In genomic region chr3:25657074-25657473, GRCm38 (mm10) we compare ENCODE assay signal across 12 mouse cellular contexts.
A peak's percentile ranks its signal among the peaks of the same experiment; 100 is the strongest.
DNase-seq lines count a peak whose midpoint lies in the region; TF ChIP-seq lines count a peak whose summit lies in the region.
"Had no signal": no experiment of that assay in that cellular context is flagged by ENCODE, and none has a peak within 500 bp of the region (broad histone marks: within the 10 kb centered on the region; RNA-seq: fewer than 3 reads in every experiment).

No protein-coding gene starts in this region.

- WGBS in lung, adult 2 months = 88% methylated on average over 11 of the region's 11 CpGs

- TF ChIP-seq POLR2A in lung, adult 2 months (IDR thresholded peaks at IDR 0.05; ENCODE audit: borderline replicate concordance, extremely low read depth, low read depth, low read length) = no peak

- TF ChIP-seq CTCF in lung, adult 2 months (IDR thresholded peaks at IDR 0.05; ENCODE audit: insufficient read depth, low read length) = no peak

- peak; percentile 59 for DNase-seq in layer of hippocampus, adult 11-12 months (ENCODE audit: low spot score)
- no peak for DNase-seq in layer of hippocampus, postnatal 25 days (ENCODE audit: extremely low spot score in 1 of 2, low spot score in 1 of 2)
- DNase-seq in cerebellum, adult 18-20 months = peak; percentile 84 to 86
- DNase-seq in cerebellum, postnatal 25 days = peak; percentile 85 to 91
- peak; percentile 57 to 71 for DNase-seq in layer of hippocampus, postnatal 14 days (ENCODE audit: low spot score in 2 of 2)
- no peak for DNase-seq in lung, adult 2 months
- DNase-seq in urinary bladder, postnatal 4 days (ENCODE audit: low spot score in 2 of 2) = no peak
- DNase-seq: gastrocnemius, adult 2 months; heart, postnatal 10 days; kidney, postnatal 4 days had no signal

- no peak overlapping the region for H3K4me3 ChIP-seq in lung, adult 2 months (replicated peaks; ENCODE audit: extremely low read depth, low read depth, low read length)
- H3K4me3 ChIP-seq: gastrocnemius, adult 2 months; midbrain, embryonic 10.5 days; myocyte had no signal

- no peaks in the 10 kb centered on the region for H3K4me1 ChIP-seq in lung, adult 2 months (ENCODE audit: control insufficient read depth, insufficient read depth, low read length)
- H3K4me1 ChIP-seq: midbrain, embryonic 10.5 days had no signal

Comparison
In these comparisons a context has a peak if more than half of its experiments do, and no peak if none do; other contexts are left out.
1. DNase-seq: peak in layer of hippocampus, adult 11-12 months (single experiment), cerebellum, adult 18-20 months (2 of 2), cerebellum, postnatal 25 days (2 of 2) and layer of hippocampus, postnatal 14 days (2 of 2); none in layer of hippocampus, postnatal 25 days (0 of 2), lung, adult 2 months (single experiment) and urinary bladder, postnatal 4 days (0 of 2).